Mouse (Mus musculus): ENCODE measurements around the gene Clstn2.

- TF ChIP-seq POLR2A (IDR thresholded peaks at IDR 0.05; ENCODE audit: borderline replicate concordance, insufficient read depth, low read length) (no peak), CTCF (IDR thresholded peaks at IDR 0.05; ENCODE audit: borderline replicate concordance, insufficient read depth, low read depth, low read length) (no peak)
Observed at GRCm38 (mm10) chr9:97660989-97661388, 372.0 kb downstream of the Clstn2 start.

All from cerebellum, adult 2 months (tissue).